In the genomic region with DNA sequence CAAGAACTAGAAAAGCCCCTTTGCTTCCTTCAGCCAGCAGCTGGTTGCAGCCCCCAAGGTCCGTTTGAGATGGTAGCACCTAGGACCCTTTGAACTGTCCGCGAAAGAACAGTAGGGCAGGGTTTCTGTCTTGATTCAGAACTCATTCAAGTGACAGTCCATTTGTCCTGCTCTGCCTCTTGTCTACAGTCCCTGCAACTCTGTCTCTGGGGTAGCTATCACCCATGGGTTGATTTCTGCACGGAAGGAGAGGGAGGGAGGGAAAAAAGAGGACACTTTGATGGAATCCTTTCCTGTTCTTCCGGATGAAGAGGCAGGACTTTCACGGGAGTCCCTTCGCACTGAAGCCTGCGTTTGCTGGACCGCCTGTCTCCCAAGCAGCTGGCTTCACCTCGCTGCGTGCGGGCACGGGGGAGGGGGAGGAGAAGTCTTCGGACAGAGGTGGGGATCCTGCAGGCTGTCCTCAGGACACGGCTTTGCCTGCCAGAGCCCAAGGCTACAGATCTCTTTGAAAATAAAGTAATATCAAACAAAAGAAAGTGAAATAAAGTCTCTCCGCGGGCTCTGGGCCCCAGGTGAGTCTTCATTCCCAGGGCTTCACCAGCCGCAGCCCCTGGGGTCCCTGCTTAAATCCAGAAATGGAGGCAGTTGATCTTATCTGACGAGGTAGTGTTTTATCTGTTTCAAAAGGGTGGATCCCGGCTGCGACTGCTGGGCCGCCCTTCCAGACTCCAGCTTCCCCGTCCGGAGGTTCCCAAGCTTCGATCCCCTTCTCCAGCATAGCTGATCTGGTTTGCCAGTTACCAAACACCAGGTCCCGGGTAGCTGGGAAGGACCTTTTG, we compare ENCODE assay signal across 10 mouse cellular contexts. TPM values are rescaled to one million over a fixed set of nuclear protein-coding genes. Genes with fewer than 3 reads are reported as not detected.
DNase-seq lines count a peak whose midpoint lies in the region; ATAC-seq and TF ChIP-seq lines count a peak whose summit lies in the region.
"Had no signal": no experiment of that assay in that cellular context is flagged by ENCODE, and none has a peak within 500 bp of the region (broad histone marks: within the 10 kb centered on the region; RNA-seq: fewer than 3 reads in every experiment).

No protein-coding gene starts in this region.

- WGBS in heart, embryonic 11.5 days (ENCODE audit: insufficient replicate concordance): under 1% methylated on average over 26 of the region's 26 CpGs
- 2% methylated on average over 26 of the region's 26 CpGs for WGBS in embryonic facial prominence, embryonic 13.5 days
- WGBS in limb, embryonic 10.5 days: under 1% methylated on average over 26 of the region's 26 CpGs

- H3K4me1 ChIP-seq in heart, embryonic 11.5 days (ENCODE audit: control insufficient read depth, insufficient read depth, low read length): peaks cover 9% of the 10 kb centered on the region; the same call in 1 of the 2 replicates
- no peaks in the 10 kb centered on the region for H3K4me1 ChIP-seq in ES-Bruce4 (ENCODE audit: control insufficient read depth, insufficient read depth, low read length)
- H3K4me1 ChIP-seq in embryonic facial prominence, embryonic 13.5 days: peaks cover 19% of the 10 kb centered on the region
- peaks cover 32% of the 10 kb centered on the region for H3K4me1 ChIP-seq in limb, embryonic 10.5 days
- H3K4me1 ChIP-seq: forebrain, embryonic 13.5 days had no signal

- TF ChIP-seq POLR2A in ES-Bruce4 (IDR thresholded peaks at IDR 0.05; ENCODE audit: insufficient read depth, low read length): no peak

- peak overlapping the region; percentile 10 for H3K9ac ChIP-seq in heart, embryonic 11.5 days (ENCODE audit: low read depth, low read length)
- no peak overlapping the region for H3K9ac ChIP-seq in ES-Bruce4 (ENCODE audit: low read depth, poor library complexity, severe bottlenecking)
- peak overlapping the region; percentile 55; the same call in 1 of the 2 replicates for H3K9ac ChIP-seq in embryonic facial prominence, embryonic 13.5 days
- H3K9ac ChIP-seq: forebrain, embryonic 13.5 days had no signal

- DNase-seq in heart, postnatal 36 days: no peak
- peak; percentile 61 for DNase-seq in limb, embryonic 10.5 days (ENCODE audit: low spot score)
- DNase-seq in gastrocnemius, postnatal 25 days: no peak
- DNase-seq in layer of hippocampus, adult 2 months (ENCODE audit: low spot score in 2 of 2): no peak
- no peak for DNase-seq in adrenal gland, postnatal 25 days

- H3K4me3 ChIP-seq in heart, embryonic 11.5 days (ENCODE audit: low read depth, low read length): peak overlapping the region; percentile 25
- peak overlapping the region; percentile 5 for H3K4me3 ChIP-seq in ES-Bruce4 (ENCODE audit: low read depth, low read length)
- peak overlapping the region; percentile 13 for H3K4me3 ChIP-seq in embryonic facial prominence, embryonic 13.5 days
- H3K4me3 ChIP-seq in limb, embryonic 10.5 days: peak overlapping the region; percentile 31
- no peak overlapping the region for H3K4me3 ChIP-seq in layer of hippocampus, adult 2 months
- H3K4me3 ChIP-seq: forebrain, embryonic 13.5 days had no signal

- H3K27ac ChIP-seq in heart, embryonic 11.5 days (ENCODE audit: low read depth, low read length): peak overlapping the region; percentile 4; the same call in 1 of the 2 replicates
- no peak overlapping the region for H3K27ac ChIP-seq in ES-Bruce4 (ENCODE audit: insufficient read depth, low read length)
- H3K27ac ChIP-seq in embryonic facial prominence, embryonic 13.5 days: 0 out of 2 replicates have a peak overlapping the region, but pooled peaks have one; percentile 45
- H3K27ac ChIP-seq in limb, embryonic 10.5 days: no peak overlapping the region
- H3K27ac ChIP-seq in layer of hippocampus, adult 2 months: no peak overlapping the region
- H3K27ac ChIP-seq: forebrain, embryonic 13.5 days had no signal

- no peaks in the 10 kb centered on the region for H3K9me3 ChIP-seq in heart, embryonic 11.5 days (replicated peaks; ENCODE audit: control insufficient read depth, low read length)
- H3K9me3 ChIP-seq in ES-Bruce4 (replicated peaks; ENCODE audit: control insufficient read depth, insufficient read depth, low read length, poor library complexity, severe bottlenecking): no peaks in the 10 kb centered on the region
- no peaks in the 10 kb centered on the region for H3K9me3 ChIP-seq in embryonic facial prominence, embryonic 13.5 days
- H3K9me3 ChIP-seq in limb, embryonic 10.5 days (replicated peaks): no peaks in the 10 kb centered on the region
- H3K9me3 ChIP-seq: forebrain, embryonic 13.5 days had no signal

- no peak for TF ChIP-seq EP300 in ES-Bruce4 (IDR thresholded peaks at IDR 0.05; ENCODE audit: insufficient read depth, low read depth, low read length)

- H3K36me3 ChIP-seq in heart, embryonic 11.5 days (ENCODE audit: control insufficient read depth, insufficient read depth, low read length): no peaks in the 10 kb centered on the region
- H3K36me3 ChIP-seq in ES-Bruce4 (ENCODE audit: control insufficient read depth, insufficient read depth, low read length, poor library complexity, severe bottlenecking): no peaks in the 10 kb centered on the region
- H3K36me3 ChIP-seq in embryonic facial prominence, embryonic 13.5 days: no peaks in the 10 kb centered on the region
- no peaks in the 10 kb centered on the region for H3K36me3 ChIP-seq in limb, embryonic 10.5 days

- no peak for ATAC-seq in heart, embryonic 11.5 days (replicated peaks; ENCODE audit: insufficient number of reproducible peaks, low FRiP score, low TSS enrichment)
- ATAC-seq in embryonic facial prominence, embryonic 13.5 days (ENCODE audit: insufficient number of reproducible peaks, insufficient read depth, low FRiP score, low TSS enrichment, low read depth): no peak
- ATAC-seq: CD4-positive, CD25-positive, alpha-beta regulatory T cell, adult 4 months; forebrain, embryonic 13.5 days had no signal

- intact Hi-C loops in heart, postnatal 36 days (cut with DNase I): no loop called here

- peaks cover 59% of the 10 kb centered on the region for H3K27me3 ChIP-seq in heart, embryonic 11.5 days (ENCODE audit: control insufficient read depth, insufficient read depth, low read length)
- peaks cover 41% of the 10 kb centered on the region for H3K27me3 ChIP-seq in ES-Bruce4 (ENCODE audit: control insufficient read depth, insufficient read depth, low read length, poor library complexity, severe bottlenecking)
- H3K27me3 ChIP-seq in embryonic facial prominence, embryonic 13.5 days: peaks cover 93% of the 10 kb centered on the region
- peaks cover 99% of the 10 kb centered on the region for H3K27me3 ChIP-seq in limb, embryonic 10.5 days (ENCODE audit: low read depth, poor library complexity, severe bottlenecking)

- peak overlapping the region; percentile 57 for H3K4me2 ChIP-seq in heart, embryonic 11.5 days
- peak overlapping the region; percentile 41 for H3K4me2 ChIP-seq in embryonic facial prominence, embryonic 13.5 days
- H3K4me2 ChIP-seq: forebrain, embryonic 13.5 days had no signal

- TF ChIP-seq CTCF in ES-Bruce4 (IDR thresholded peaks at IDR 0.05; ENCODE audit: low read depth, low read length): no peak
- no peak for TF ChIP-seq CTCF in layer of hippocampus, adult 2 months (conservative IDR thresholded peaks at IDR 0.05)

RNA-seq across cellular contexts. Expression of a gene that starts 24.5 kb away (rescaled TPM):
- polyA plus RNA-seq in heart, embryonic 11.5 days (2014; fragmentation: Nextera tagmentation; extraction: Ambion mirVana): 32.7 and 32.8 TPM in 2 replicates
- total RNA-seq in heart, postnatal 36 days (2021): 1 to 10 TPM in 1 of 2 experiments, under 1 TPM in 1; 0.43 to 1.1 TPM
- 21.4 and 23.4 TPM in 2 replicates for polyA plus RNA-seq in ES-Bruce4 (2011; ENCODE audit: insufficient read depth, insufficient read length, low read depth, missing spikeins)
- 62.5 and 65.6 TPM in 2 replicates for polyA plus RNA-seq in embryonic facial prominence, embryonic 13.5 days (2015; fragmentation: Nextera tagmentation; extraction: Ambion mirVana)
- polyA plus RNA-seq in limb, embryonic 10.5 days (2016; fragmentation: Nextera tagmentation; extraction: Ambion mirVana): 25.6 and 39.1 TPM in 2 replicates
- 10 to 100 TPM in 1 of 2 experiments, 1 to 10 TPM in 1; 5.2 to 24.5 TPM for total RNA-seq in gastrocnemius, postnatal 25 days (2021)
- not detected for total RNA-seq in layer of hippocampus, adult 2 months (2021)
- 0.21 and 0.71 TPM in 2 replicates for total RNA-seq in adrenal gland, postnatal 25 days (2021)

Comparison
In these comparisons a context has a peak if more than half of its experiments do, and no peak if none do; other contexts are left out.
1. H3K27ac ChIP-seq: peak in heart, embryonic 11.5 days (single experiment) and embryonic facial prominence, embryonic 13.5 days (single experiment); none in ES-Bruce4 (single experiment), limb, embryonic 10.5 days (single experiment) and layer of hippocampus, adult 2 months (single experiment).